In genomic region chr4:148742549-148743413, GRCm38 (mm10) we compare ENCODE assay signal across 8 mouse cellular contexts.
A peak's percentile ranks its signal among the peaks of the same experiment; 100 is the strongest.
DNase-seq lines count a peak whose midpoint lies in the region; ATAC-seq and TF ChIP-seq lines count a peak whose summit lies in the region.

No protein-coding gene starts in this region.

- H3K9ac ChIP-seq in heart, embryonic 13.5 days, result peak overlapping the region; percentile 86
- peak overlapping the region; percentile 44; the same call in 1 of the 2 replicates for H3K9ac ChIP-seq in kidney, postnatal 0 days (ENCODE audit: low read depth, low read length)
- H3K9ac ChIP-seq in liver, adult 2 months (ENCODE audit: low read depth, low read length), result no peak overlapping the region

- no peaks in the 10 kb centered on the region for H3K79me2 ChIP-seq in liver, adult 2 months (ENCODE audit: control insufficient read depth, insufficient read depth, low read length)
- H3K79me2 ChIP-seq in myocyte (ENCODE audit: control insufficient read depth, insufficient read depth), result no peaks in the 10 kb centered on the region

- H3K4me1 ChIP-seq in bone marrow, adult 2 months (ENCODE audit: control insufficient read depth, insufficient read depth, low read length), result no peaks in the 10 kb centered on the region
- H3K4me1 ChIP-seq in embryonic fibroblast, embryonic 13.5 days (ENCODE audit: control insufficient read depth, insufficient read depth, low read length), result no peaks in the 10 kb centered on the region
- peaks cover 56% of the 10 kb centered on the region for H3K4me1 ChIP-seq in heart, embryonic 13.5 days
- peaks cover 11% of the 10 kb centered on the region for H3K4me1 ChIP-seq in kidney, postnatal 0 days (replicated peaks; ENCODE audit: insufficient read depth, low read length)
- H3K4me1 ChIP-seq in liver, adult 2 months (ENCODE audit: control insufficient read depth, insufficient read depth, low read length), result peaks cover 3% of the 10 kb centered on the region; the same call in 1 of the 2 replicates

- TF ChIP-seq POLR2A in bone marrow, adult 2 months (IDR thresholded peaks at IDR 0.05; ENCODE audit: borderline replicate concordance, control insufficient read depth, low read depth, low read length), result no peak
- TF ChIP-seq POLR2A in embryonic fibroblast, embryonic 13.5 days (IDR thresholded peaks at IDR 0.05; ENCODE audit: low read depth, low read length), result no peak
- no peak for TF ChIP-seq POLR2A in liver, adult 2 months (IDR thresholded peaks at IDR 0.05; ENCODE audit: extremely low read depth, insufficient read depth, low read length)
- TF ChIP-seq POLR2A in myocyte (IDR thresholded peaks at IDR 0.05; ENCODE audit: insufficient read length, low read depth), result no peak

- no peak overlapping the region for H3K27ac ChIP-seq in bone marrow, adult 2 months (ENCODE audit: control insufficient read depth, insufficient read depth, low read depth, low read length, poor library complexity)
- no peak overlapping the region for H3K27ac ChIP-seq in embryonic fibroblast, embryonic 13.5 days (ENCODE audit: insufficient read depth, low read length)
- no peak overlapping the region for H3K27ac ChIP-seq in heart, embryonic 13.5 days (replicated peaks)
- no peak overlapping the region for H3K27ac ChIP-seq in kidney, postnatal 0 days
- no peak overlapping the region for H3K27ac ChIP-seq in liver, adult 2 months (replicated peaks; ENCODE audit: insufficient read depth, low read depth, low read length)

- DNase-seq in 416B (ENCODE audit: low read depth), result peak; percentile 35
- DNase-seq in kidney, postnatal 0 days (ENCODE audit: low spot score), result peak; percentile 60
- DNase-seq in liver, adult 2 months (ENCODE audit: extremely low read depth, low read depth, low spot score), result no peak
- peak; percentile 50 to 86 for DNase-seq in spleen, postnatal 4 days (ENCODE audit: low spot score in 2 of 2)

- no peak overlapping the region for H3K4me3 ChIP-seq in bone marrow, adult 2 months (replicated peaks; ENCODE audit: control insufficient read depth, low read depth, low read length)
- peak overlapping the region; percentile 3; the same call in 1 of the 2 replicates for H3K4me3 ChIP-seq in embryonic fibroblast, embryonic 13.5 days (ENCODE audit: insufficient read depth, low read length)
- H3K4me3 ChIP-seq in heart, embryonic 13.5 days, result peak overlapping the region; percentile 65
- H3K4me3 ChIP-seq in kidney, postnatal 0 days (replicated peaks; ENCODE audit: low read depth, low read length), result peak overlapping the region; percentile 44
- H3K4me3 ChIP-seq in liver, adult 2 months (ENCODE audit: insufficient read depth, low read depth, low read length), result peak overlapping the region; percentile 2; the same call in 1 of the 2 replicates
- H3K4me3 ChIP-seq in myocyte, result no peak overlapping the region

- H3K9me3 ChIP-seq in heart, embryonic 13.5 days, result no peaks in the 10 kb centered on the region
- H3K9me3 ChIP-seq in kidney, postnatal 0 days (replicated peaks; ENCODE audit: low read length), result no peaks in the 10 kb centered on the region

- H3K4me2 ChIP-seq in heart, embryonic 13.5 days, result peak overlapping the region; percentile 94
- peak overlapping the region; percentile 95 for H3K4me2 ChIP-seq in kidney, postnatal 0 days (ENCODE audit: low read length)
- H3K4me2 ChIP-seq in myocyte (ENCODE audit: low read depth), result peak overlapping the region; percentile 64

- peaks cover 41% of the 10 kb centered on the region for H3K27me3 ChIP-seq in heart, embryonic 13.5 days (replicated peaks)
- H3K27me3 ChIP-seq in kidney, postnatal 0 days (ENCODE audit: insufficient read depth, low read length), result no peaks in the 10 kb centered on the region; the same call in 1 of the 2 replicates
- peaks cover 6% of the 10 kb centered on the region for H3K27me3 ChIP-seq in liver, adult 2 months (ENCODE audit: control insufficient read depth, insufficient read depth, low read length)
- peaks cover 39% of the 10 kb centered on the region for H3K27me3 ChIP-seq in myocyte (ENCODE audit: control insufficient read depth, insufficient read depth, insufficient read length)

- ATAC-seq in heart, embryonic 13.5 days (ENCODE audit: extremely low read depth, insufficient number of reproducible peaks, low FRiP score, low TSS enrichment), result no peak
- ATAC-seq in kidney, postnatal 0 days (replicated peaks; ENCODE audit: low FRiP score, low read depth), result peak; percentile 27; the same call in 1 of the 2 replicates

- no peak overlapping the region for H3ac ChIP-seq in myocyte (ENCODE audit: control insufficient read depth, insufficient read length)

- peak; percentile 61 for TF ChIP-seq CTCF in bone marrow, adult 2 months (IDR thresholded peaks at IDR 0.05; ENCODE audit: control insufficient read depth, insufficient read depth, low read length)
- peak; percentile 39; the same call in 1 of the 2 replicates for TF ChIP-seq CTCF in embryonic fibroblast, embryonic 13.5 days (IDR thresholded peaks at IDR 0.05; ENCODE audit: borderline replicate concordance, insufficient read depth, low read length)
- TF ChIP-seq CTCF in kidney, postnatal 0 days (IDR thresholded peaks at IDR 0.05; ENCODE audit: low read depth), result peak; percentile 79
- peak; percentile 79 for TF ChIP-seq CTCF in liver, adult 2 months (IDR thresholded peaks at IDR 0.05; ENCODE audit: low read depth, low read length)

- WGBS in bone marrow, adult 2 months, result 5% methylated on average over 65 of the region's 65 CpGs
- 4% methylated on average over 64 of the region's 65 CpGs for WGBS in heart, embryonic 13.5 days
- WGBS in kidney, postnatal 0 days, result 4% methylated on average over 57 of the region's 65 CpGs
- WGBS in liver, adult 2 months, result 7% methylated on average over 65 of the region's 65 CpGs

- no peaks in the 10 kb centered on the region for H3K36me3 ChIP-seq in heart, embryonic 13.5 days
- H3K36me3 ChIP-seq in kidney, postnatal 0 days (ENCODE audit: insufficient read depth, low read length), result no peaks in the 10 kb centered on the region
- H3K36me3 ChIP-seq in liver, adult 2 months (ENCODE audit: control insufficient read depth, insufficient read depth, low read length), result no peaks in the 10 kb centered on the region
- no peaks in the 10 kb centered on the region for H3K36me3 ChIP-seq in myocyte (ENCODE audit: control insufficient read depth, insufficient read depth)

TF ChIP-seq in myocyte, 11 proteins besides CTCF, POLR2A, EP300 and RAD21:
- peak in 1 of 3 experiments; percentile 19 for TF ChIP-seq MYOD1 (IDR thresholded peaks at IDR 0.05; ENCODE audit: control insufficient read depth in 1 of 3, insufficient read length in 2 of 3, low read depth in 2 of 3)
- no peak for TF ChIP-seq TCF3 (IDR thresholded peaks at IDR 0.05; ENCODE audit: insufficient read length, low read depth)
- TF ChIP-seq E2F4 (IDR thresholded peaks at IDR 0.05; ENCODE audit: insufficient read depth), result no peak
- TF ChIP-seq MYOG (IDR thresholded peaks at IDR 0.05; ENCODE audit: control insufficient read depth in 1 of 3, insufficient read depth in 1 of 3, insufficient read length in 2 of 3, low read depth in 2 of 3), result peak in 1 of 3 experiments; percentile 2
TF ChIP-seq in myocyte: peak in this region for 2.

Comparison
In these comparisons a context has a peak if more than half of its experiments do, and no peak if none do; other contexts are left out.
1. H3K4me3 ChIP-seq: peak in embryonic fibroblast, embryonic 13.5 days (single experiment), heart, embryonic 13.5 days (single experiment), kidney, postnatal 0 days (single experiment) and liver, adult 2 months (single experiment); none in bone marrow, adult 2 months (single experiment) and myocyte (single experiment).
2. Peak in every context shown above with its lines, with median percentiles within 50 percentile points of each other: CTCF ChIP-seq and H3K4me2 ChIP-seq.